Mouse (Mus musculus): Measurements from ENCODE around the gene Cyp3a57. TPM values are rescaled to one million over a fixed set of nuclear protein-coding genes. Genes with fewer than 3 reads are reported as not detected.
"Not testable (repeated sequence)": the region's sequence is repeated elsewhere in the genome, so short reads cannot be mapped to it uniquely, and the experiment has no call there.

Cyp3a57 gene
- total RNA-seq (2021): not detected
- long read RNA-seq, experiment 1: 0 reads
- long read RNA-seq, experiment 2: 0 reads

DNA sequence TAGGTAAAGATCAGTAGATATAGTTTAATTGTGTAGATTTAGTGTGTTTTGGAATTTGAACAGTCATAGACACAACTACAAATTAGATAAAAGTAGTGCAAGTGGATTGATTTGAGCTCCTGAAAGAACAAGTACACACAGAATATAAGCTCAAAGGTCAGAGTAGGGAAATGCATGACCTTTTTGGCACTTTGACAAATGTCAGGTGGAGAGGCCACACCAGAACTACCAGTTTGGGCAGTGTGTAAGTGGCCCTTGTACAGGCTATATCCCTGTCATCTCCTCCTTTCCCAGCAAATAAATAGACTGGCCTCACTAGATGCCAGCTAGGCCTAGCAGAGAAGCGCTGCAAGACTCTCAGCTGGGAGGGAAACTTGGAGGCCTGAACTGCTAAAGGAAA lies at the start of gene Cyp3a57:
Gene Cyp3a57 (plus strand): TSS at position 339 of the 400 bp plus-strand sequence.
- no peak for DNase-seq
- Histone ChIP-seq H3K27ac (no peak within 1 kb of the TSS), H3K4me3 (no peak within 1 kb of the TSS)
- TF ChIP-seq CTCF (IDR thresholded peaks at IDR 0.05): no peak
- intact Hi-C loops (cut with DNase I): no loop called here

DNA sequence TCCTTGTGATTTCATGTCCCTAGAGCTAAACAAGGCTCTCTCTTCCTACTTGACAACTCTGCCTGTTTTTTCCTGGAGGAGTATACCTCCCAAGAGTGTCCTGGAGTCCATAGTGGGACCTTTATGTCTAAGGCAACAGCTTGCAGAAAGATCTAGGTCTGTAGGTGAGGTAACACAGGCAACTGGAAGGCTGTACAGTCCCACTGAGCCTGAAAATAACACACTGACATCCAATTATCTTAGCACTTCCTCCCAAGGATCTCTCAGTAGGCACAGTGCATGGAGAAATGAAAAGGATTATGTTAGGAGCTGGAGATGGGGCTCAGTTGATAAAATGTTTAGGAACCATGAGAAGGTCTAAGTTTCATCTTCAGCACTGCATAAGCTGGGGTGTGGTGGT lies 44.6 kb upstream of the Cyp3a57 start:
- H3K4me3 ChIP-seq: no peak overlapping the region

DNA sequence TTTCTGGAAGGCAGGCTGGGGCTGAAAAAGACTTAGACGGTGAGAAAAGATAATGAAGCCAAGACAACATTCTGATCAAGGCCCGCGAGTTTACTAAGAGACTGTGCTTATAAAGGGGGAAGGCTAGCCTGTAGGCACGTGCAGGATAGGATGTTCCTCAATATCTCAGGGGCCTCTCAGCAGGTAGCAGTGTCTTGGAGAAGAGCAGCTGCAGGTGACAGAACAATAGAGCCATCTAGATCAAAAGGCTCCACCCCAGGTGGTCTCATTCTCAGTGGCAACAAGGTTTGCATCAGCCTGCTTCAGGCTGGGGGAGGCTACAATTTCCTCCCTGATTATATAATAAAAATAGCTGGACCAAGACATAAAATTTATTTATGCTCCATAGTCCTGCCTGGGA lies 43.3 kb upstream of the Cyp3a57 start:
- intact Hi-C loops (cut with DNase I); H3K4me3 ChIP-seq; H3K27ac ChIP-seq; DNase-seq: not testable (repeated sequence)

More for the DNA sequence above, 44.6 kb upstream of the Cyp3a57 start:
- no peak for TF ChIP-seq CTCF (IDR thresholded peaks at IDR 0.05)
- no peak overlapping the region for H3K27ac ChIP-seq
- DNase-seq: no peak
- intact Hi-C loops (cut with DNase I): no loop called here

DNA sequence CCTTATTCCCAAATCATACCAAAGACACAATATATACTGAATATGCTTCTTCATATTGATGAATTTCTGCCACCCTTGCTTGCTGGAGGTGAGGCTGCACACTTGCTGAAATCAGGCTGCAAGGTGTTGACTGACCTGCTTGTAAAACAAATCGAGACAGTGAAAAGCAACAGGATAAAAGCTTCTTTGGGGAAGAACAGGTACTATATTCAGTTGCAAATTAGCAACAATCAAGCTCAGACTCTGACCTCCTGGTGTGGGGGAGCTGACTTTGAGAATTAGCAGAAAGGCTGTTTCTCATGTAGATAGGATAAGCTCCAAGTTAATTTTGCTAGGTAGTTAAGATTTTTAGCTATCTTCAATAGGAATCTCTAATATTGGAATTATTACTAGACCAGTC lies 42.7 kb upstream of the Cyp3a57 start:
- no peak overlapping the region for H3K4me3 ChIP-seq
- DNase-seq: no peak
- TF ChIP-seq CTCF (IDR thresholded peaks at IDR 0.05): no peak
- intact Hi-C loops (cut with DNase I): no loop called here
- no peak overlapping the region for H3K27ac ChIP-seq

DNA sequence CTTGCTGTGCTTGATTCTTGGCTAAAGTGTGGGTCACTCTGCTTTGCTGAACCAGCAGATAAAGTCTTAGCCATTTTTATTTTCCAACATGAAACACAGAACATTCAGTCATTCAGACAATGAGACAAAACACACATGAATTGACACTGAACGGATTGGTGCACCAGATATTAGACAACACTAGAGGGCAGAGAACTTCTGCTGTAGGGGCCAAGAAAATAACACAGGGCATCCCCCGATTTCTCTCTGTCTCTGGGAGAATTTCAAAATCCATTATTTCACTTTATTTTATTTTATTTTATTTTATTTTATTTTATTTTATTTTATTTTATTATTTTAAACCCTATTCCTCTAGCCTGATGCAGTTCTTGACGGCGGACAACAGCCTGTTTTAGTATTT lies 38.1 kb upstream of the Cyp3a57 start:
- H3K4me3 ChIP-seq; DNase-seq; intact Hi-C loops (cut with DNase I); H3K27ac ChIP-seq: not testable (repeated sequence)

DNA sequence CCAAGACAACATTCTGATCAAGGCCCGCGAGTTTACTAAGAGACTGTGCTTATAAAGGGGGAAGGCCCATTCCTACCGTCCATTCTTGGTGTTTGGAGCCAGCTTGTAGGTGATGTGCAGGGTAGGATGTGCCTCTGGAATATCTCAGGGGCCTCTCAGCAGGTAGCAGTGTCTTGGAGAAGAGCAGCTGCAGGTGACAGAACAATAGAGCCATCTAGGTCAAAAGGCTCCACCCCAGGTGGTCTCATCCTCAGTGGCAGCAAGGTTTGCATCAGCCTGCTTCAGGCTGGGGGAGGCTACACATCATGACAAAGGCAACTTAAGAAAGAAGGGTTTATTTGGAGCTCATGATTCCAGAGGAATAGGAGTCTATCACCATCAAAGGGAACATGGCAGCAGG lies 37.3 kb upstream of the Cyp3a57 start:
- DNase-seq; H3K4me3 ChIP-seq; intact Hi-C loops (cut with DNase I); H3K27ac ChIP-seq: not testable (repeated sequence)

DNA sequence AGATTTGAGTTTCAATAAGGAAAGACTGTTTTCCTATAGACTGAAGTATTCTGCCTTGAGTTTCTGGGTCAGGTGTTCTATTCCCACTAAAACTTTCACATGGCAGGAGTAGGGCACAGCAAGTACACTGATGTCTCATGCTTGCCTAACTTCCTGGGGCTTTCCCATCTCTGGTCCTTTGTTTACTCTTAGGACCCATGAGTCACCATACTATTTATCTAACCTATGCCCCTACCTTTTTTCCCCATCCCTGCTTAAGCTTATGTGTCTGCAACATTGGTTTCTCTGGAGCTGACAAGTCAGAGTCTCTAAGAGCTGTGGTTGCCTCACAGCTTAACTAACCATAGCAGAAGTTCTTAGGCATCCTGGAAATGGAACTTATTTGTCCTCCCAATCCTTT lies 31.2 kb upstream of the Cyp3a57 start:
- TF ChIP-seq CTCF (IDR thresholded peaks at IDR 0.05): no peak
- Histone ChIP-seq H3K27ac (no peak overlapping the region), H3K4me3 (no peak overlapping the region)
- DNase-seq: no peak
- intact Hi-C loops (cut with DNase I): no loop called here

DNA sequence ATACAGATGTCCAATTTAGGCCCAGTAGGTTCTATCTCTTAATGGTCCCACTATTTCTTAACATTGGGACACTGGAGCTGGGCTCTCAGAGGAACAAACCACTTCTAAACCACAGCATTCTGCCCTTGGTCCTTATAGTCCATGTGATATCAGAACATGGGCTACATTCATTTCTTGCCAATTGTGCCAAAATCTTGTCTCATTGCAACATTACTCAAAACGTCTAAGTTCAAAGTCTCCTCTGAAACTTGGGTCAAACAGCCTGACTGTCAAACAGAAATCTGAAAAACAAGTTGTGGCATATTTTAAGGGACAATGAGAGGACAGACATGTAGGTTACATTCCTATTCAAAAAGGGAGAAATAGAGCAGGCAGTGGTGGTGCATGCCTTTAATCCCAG lies 27.9 kb upstream of the Cyp3a57 start:
- DNase-seq: no peak
- Histone ChIP-seq H3K27ac (no peak overlapping the region), H3K4me3 (no peak overlapping the region)
- TF ChIP-seq CTCF (IDR thresholded peaks at IDR 0.05): no peak
- intact Hi-C loops (cut with DNase I): no loop called here

DNA sequence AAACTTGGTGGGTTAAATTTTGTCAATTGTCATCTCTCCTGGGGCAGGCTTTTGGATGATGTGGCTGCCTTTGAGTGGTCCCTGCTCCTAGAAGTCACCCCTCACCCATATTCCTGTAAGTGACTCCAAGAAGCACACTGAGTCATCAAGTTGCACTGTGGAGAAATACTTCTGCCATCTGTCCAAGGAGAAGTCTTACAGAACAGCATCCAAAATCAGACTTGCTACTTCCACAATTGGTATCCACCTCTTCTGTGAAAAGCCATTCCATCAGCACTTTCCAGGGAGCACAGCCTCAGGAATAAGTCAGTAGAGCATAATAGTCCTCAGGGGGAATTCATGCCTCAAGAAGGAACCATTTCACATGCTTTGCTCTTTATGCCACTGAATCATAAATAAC lies 6.3 kb upstream of the Cyp3a57 start:
- H3K27ac ChIP-seq; intact Hi-C loops (cut with DNase I); DNase-seq; H3K4me3 ChIP-seq: not testable (repeated sequence)

DNA sequence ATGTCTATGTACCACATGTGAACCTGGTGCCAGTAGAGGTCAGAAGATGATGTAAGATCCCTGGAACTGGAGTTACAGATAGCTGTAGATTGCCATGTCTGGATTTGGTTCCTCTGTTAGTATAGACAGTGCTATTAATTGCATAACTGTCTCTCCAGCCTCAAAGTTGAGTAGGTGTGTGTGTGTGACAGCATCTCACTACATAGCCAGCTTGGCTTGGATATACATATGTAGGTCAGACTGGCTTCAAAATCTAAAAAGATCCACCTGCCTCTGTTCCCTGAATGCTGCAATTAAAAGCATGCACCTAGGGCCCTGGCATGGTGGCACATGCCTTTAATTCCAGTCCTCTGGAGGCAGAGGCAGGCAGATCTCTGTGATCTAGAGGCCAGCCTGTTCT lies 4.6 kb downstream of the Cyp3a57 start:
- H3K4me3 ChIP-seq: no peak overlapping the region
- no peak for TF ChIP-seq CTCF (IDR thresholded peaks at IDR 0.05)
- no peak for DNase-seq
- H3K27ac ChIP-seq: no peak overlapping the region
- intact Hi-C loops (cut with DNase I): no loop called here

DNA sequence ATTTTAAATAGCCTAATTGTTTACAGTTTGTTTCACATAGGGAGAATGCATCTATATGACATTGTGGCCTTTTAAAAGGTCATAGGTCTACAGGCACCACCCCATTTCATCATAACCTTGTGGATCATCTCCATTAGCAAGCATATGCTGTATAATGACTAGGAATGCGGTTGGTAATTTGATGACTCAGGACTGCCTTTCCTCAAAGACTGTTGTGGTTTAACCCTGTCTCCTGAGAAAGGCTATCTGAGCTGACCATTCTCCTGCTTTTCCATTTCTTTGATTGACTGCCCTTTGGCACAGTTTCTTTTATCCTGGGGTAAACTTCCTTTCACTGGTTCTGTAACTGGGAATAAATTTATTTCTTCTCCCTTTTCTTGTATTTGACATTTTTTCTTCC lies 8.0 kb downstream of the Cyp3a57 start:
- intact Hi-C loops (cut with DNase I): no loop called here
- no peak for DNase-seq
- Histone ChIP-seq H3K4me3 (no peak overlapping the region), H3K27ac (no peak overlapping the region)
- TF ChIP-seq CTCF (IDR thresholded peaks at IDR 0.05): no peak

DNA sequence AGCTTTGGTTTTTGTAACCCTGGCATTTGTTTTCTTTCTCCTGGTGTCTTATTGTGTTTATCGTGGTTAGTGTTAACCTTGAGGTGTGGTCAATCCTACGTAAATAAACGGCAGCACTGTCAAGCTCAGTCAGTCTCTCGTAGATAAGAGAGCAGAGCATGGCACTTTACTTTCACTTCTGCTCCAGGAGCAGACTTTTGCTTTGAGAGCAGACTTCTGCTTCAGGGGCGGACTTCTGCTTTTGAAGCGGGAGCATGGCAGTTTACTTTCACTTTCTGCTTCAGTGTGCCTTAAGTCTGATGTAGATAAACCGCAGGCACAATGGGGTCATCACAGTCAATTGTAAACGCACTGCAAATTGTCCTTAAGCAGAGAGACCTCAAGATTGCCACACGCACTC lies 70.3 kb downstream of the Cyp3a57 start:
- H3K4me3 ChIP-seq; intact Hi-C loops (cut with DNase I); H3K27ac ChIP-seq; DNase-seq: not testable (repeated sequence)

DNA sequence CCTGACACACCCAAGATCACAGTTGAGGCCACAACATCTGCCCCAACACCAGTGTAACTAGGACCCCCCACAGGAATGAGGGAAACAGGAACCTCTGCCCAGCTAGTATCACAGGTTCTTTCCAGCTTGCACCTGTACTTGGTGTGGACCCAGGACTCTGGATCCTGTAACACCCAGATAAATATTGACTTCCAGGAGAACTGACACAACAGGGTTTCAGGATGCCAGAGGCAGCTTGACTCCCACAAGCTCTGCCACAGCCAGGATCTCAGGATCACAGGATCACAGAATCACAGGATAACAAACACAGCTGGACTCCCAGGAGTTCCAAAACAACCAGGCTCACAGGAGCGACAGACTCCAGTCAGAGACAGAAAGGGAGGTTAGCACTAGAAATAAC lies 77.2 kb downstream of the Cyp3a57 start:
- TF ChIP-seq CTCF (IDR thresholded peaks at IDR 0.05): no peak
- DNase-seq: no peak
- H3K4me3 ChIP-seq: no peak overlapping the region
- intact Hi-C loops (cut with DNase I): no loop called here
- no peak overlapping the region for H3K27ac ChIP-seq

DNA sequence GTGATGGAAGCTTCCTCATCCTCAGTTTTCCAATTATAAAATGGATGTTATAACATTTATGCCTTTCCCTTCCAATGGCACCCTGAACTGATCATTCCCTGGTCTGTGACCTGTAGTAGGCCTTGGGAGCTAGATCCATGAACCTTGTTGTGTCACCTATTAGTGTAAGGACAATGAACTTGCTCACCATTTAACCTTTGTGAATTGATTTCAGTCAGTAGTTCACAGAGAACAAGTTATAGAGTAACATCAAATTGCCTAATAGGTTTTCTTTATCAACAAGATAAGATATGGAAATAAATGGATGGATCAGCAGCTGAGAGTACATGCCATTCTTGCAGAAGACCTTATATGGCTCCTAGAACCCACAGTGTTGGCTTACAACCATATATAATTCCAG lies 85.9 kb downstream of the Cyp3a57 start:
- TF ChIP-seq CTCF (IDR thresholded peaks at IDR 0.05): no peak
- no peak overlapping the region for H3K4me3 ChIP-seq
- H3K27ac ChIP-seq: no peak overlapping the region
- intact Hi-C loops (cut with DNase I): no loop called here
- no peak for DNase-seq

DNA sequence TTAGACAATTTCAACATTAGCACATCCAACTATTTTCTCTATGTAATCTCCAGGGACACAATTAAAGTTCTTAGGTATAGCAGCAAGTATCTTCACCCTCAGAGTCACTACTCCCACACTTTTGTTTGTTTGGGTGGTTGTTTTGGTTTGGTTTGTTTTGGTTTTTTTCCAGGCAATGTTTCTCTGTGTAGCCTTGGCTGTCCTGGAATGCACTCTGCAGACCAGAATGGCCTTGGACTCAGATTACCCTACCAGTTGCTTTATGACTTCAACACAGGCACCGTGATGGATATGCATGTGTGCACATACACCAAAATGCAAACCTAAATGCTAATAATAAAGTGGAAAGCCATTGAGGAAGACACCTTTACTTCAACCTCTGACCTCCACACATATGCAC lies 88.6 kb downstream of the Cyp3a57 start:
- Histone ChIP-seq H3K4me3 (no peak overlapping the region), H3K27ac (no peak overlapping the region)
- DNase-seq: no peak
- TF ChIP-seq CTCF (IDR thresholded peaks at IDR 0.05): no peak
- intact Hi-C loops (cut with DNase I): no loop called here

Other genes with a start within 250 kb of the Cyp3a57 start
- 10 to 100 TPM; 20.1 to 29.9 TPM for gene Arpc1b, start 231.1 kb upstream of the Cyp3a57 start, total RNA-seq (2021)
- 10 to 100 TPM; 47.9 to 56.9 TPM for gene Pdap1, start 205.0 kb upstream of the Cyp3a57 start, total RNA-seq (2021)
- 10 to 100 TPM; 49.1 to 57.4 TPM for gene Bud31, start 204.9 kb upstream of the Cyp3a57 start, total RNA-seq (2021)
- gene Ptcd1, start 178.2 kb upstream of the Cyp3a57 start, total RNA-seq (2021): 10 to 100 TPM; 11.5 to 12.8 TPM
- 1 to 10 TPM; 9.3 to 9.9 TPM for gene Cpsf4, start 178.1 kb upstream of the Cyp3a57 start, total RNA-seq (2021)
- gene Atp5j2, start 153.2 kb upstream of the Cyp3a57 start, total RNA-seq (2021): 100 to 1,000 TPM; 622 to 768 TPM
- gene Zkscan14, start 143.4 kb upstream of the Cyp3a57 start, total RNA-seq (2021): 10 to 100 TPM in 1 of 2 experiments, 1 to 10 TPM in 1; 9.3 to 11.6 TPM
- gene Zkscan5, start 140.7 kb upstream of the Cyp3a57 start, total RNA-seq (2021): 1 to 10 TPM; 8.6 to 9.3 TPM
- 10 to 100 TPM; 14.3 to 15.2 TPM for gene Zfp655, start 113.6 kb upstream of the Cyp3a57 start, total RNA-seq (2021)
- gene Zscan25, start 64.8 kb upstream of the Cyp3a57 start, total RNA-seq (2021): 1 to 10 TPM; 8.8 to 9.4 TPM
- gene Cyp3a16, start 124.4 kb downstream of the Cyp3a57 start, total RNA-seq (2021): not detected
- gene Cyp3a41b, start 239.5 kb downstream of the Cyp3a57 start, total RNA-seq (2021): not detected

All from gastrocnemius, adult 2 months (tissue).